Mouse (Mus musculus) megakaryocyte, embryonic 14.5 days (primary cell): ENCODE results near the gene Inpp4b.

ENCODE experiments used
- FLI1 ChIP-seq: IDR thresholded peaks from 2 replicates; pipeline ENCODE4 v1.6.1; 2012; ENCODE audit warnings: low read length, inconsistent platforms, mixed read lengths
- GATA1 ChIP-seq: IDR thresholded peaks from 3 replicates; pipeline ENCODE4 v1.6.1; 2012; ENCODE audit warnings: mixed read lengths, low read length, inconsistent platforms, borderline replicate concordance

GRCm38 (mm10) chr8:81609064-81609463, 266.7 kb downstream of the Inpp4b start:
- TF ChIP-seq FLI1 (no peak), GATA1 (no peak)
